Mouse (Mus musculus) lung, adult 18-20 months (tissue): ENCODE results near the gene Kctd2.
"Not testable (repeated sequence)": the region's sequence is repeated elsewhere in the genome, so short reads cannot be mapped to it uniquely, and the experiment has no call there.

Experiments
- DNase-seq, 2 experiments: peaks; one replicate each; pipeline ENCODE4 v3.0.0; 2022; ENCODE audit warnings: mixed read lengths in 2 of 2

Kctd2 gene

GRCm38 (mm10) chr11:115439906-115440595 is 20.1 kb downstream of the Kctd2 start, which contains the start of gene Trim80:
TSS of gene Trim80 (plus strand) at chr11:115440545.
- DNase-seq: no peak

DNA sequence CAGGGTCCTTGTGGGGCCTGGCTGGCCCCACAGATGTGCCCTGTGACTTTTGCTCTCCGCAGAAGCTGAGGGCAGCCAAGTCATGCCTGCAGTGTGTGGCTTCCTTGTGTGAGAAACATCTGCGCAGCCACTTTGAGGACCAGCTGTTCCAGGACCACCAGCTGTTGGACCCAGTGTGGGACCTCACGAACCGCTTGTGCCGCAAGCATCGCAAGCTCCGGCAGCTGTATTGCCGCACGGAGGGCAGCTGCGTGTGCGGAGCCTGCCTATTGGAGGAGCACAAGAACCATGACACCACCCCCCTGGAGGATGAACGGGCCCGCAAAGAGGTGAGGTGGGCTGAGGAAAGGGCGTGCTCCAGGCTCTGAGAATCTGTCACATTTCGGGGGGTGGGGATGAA is 21.5 kb downstream of the Kctd2 start:
- DNase-seq: no peak

- DNase-seq: no peak
Observed at GRCm38 (mm10) chr11:115446906-115447305, 27.0 kb downstream of the Kctd2 start.

GRCm38 (mm10) chr11:115447321-115447885 is 27.5 kb downstream of the Kctd2 start:
- no peak for DNase-seq

DNA sequence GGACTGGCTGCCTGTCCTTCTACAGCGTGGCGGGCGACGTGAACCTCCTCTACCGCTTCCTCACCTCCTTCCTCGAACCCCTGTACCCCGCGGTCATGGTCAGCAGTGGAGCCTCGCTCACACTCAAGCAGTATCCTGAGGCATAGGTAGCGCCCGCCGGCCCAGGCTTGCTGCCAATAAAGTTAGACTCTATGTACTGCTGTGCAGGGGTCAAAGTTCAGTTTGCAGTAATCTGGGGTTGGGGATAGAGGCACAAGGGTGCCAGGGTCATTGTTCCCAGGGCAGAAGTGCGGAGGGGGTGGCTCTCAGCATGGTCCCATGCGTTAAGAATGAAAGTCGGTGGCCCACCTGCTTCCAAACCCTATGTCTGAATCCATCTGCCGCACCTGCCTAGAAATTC is 28.1 kb downstream of the Kctd2 start:
- no peak for DNase-seq

GRCm38 (mm10) chr11:115448998-115449397 is 29.1 kb downstream of the Kctd2 start:
- no peak for DNase-seq

GRCm38 (mm10) chr11:115450176-115450575 is 30.2 kb downstream of the Kctd2 start:
- no peak for DNase-seq

- DNase-seq: no peak
Observed at GRCm38 (mm10) chr11:115451781-115452241, 31.9 kb downstream of the Kctd2 start.

- no peak for DNase-seq
Observed at GRCm38 (mm10) chr11:115452281-115452860, 32.4 kb downstream of the Kctd2 start.

- DNase-seq: no peak
Observed at GRCm38 (mm10) chr11:115453306-115453705, 33.4 kb downstream of the Kctd2 start.

GRCm38 (mm10) chr11:115454822-115455221 is 34.9 kb downstream of the Kctd2 start:
- DNase-seq: not testable (repeated sequence)

- no peak for DNase-seq
Observed at GRCm38 (mm10) chr11:115455619-115456018, 35.7 kb downstream of the Kctd2 start.

DNA sequence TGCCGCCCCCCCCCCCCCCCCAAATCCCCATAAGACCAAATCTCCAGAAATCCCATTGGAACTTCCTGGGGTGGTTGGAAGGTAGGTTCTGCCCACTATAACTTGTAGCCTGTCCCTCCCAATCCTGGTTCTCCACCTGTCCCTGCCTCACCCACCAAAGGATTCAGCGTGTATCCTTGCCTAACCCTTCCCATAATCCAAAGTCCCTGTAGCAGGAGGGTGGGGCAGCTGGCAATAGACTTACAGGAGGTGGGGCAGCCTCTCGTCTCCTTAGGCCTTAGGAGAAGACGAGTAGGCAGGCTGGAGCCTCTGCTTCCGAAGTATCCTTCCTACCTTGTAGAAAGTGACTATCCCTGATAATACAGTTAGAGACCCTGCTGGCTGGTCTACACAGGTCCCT is 36.3 kb downstream of the Kctd2 start:
- no peak for DNase-seq

GRCm38 (mm10) chr11:115457405-115457804 is 37.5 kb downstream of the Kctd2 start:
- DNase-seq: no peak

DNA sequence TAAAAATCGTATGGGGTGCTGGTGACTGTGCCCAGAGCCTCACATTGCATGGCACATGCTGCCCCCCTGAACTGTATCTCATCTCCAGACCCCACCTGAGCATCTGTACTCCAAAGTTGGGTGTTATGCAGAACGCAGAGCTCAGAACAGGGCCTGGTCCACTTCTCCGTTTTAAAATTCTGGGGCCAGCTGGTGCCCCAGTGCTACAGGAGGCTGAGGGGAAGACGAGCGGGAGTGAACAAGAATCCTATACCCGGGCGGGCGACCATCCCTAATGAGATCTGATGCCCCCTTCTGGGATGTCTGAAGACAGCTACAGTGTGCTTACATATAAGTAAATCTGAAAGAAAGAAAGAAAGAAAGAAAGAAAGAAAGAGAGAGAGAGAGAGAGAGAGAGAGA is 41.0 kb downstream of the Kctd2 start:
- DNase-seq: no peak

DNA sequence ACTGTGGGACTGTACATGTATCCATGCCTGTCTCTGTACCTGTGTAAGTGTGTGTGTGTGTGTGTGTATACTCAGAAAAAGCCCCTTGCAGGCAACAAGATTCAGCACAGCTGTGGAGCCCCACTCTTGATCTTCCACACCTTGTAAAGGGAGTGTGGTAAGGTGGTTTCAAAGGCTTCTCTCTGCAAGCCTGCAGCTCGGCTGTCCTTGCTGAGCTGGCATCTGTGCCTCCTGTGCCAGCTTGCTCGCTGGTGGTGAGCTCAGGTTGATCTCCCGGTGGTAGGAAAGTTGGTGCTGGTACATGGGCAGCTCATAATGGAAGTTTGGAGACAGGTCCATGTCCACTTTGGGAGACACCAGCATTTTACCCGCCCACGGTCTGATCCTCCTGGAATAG is 41.9 kb downstream of the Kctd2 start:
- DNase-seq: no peak

DNA sequence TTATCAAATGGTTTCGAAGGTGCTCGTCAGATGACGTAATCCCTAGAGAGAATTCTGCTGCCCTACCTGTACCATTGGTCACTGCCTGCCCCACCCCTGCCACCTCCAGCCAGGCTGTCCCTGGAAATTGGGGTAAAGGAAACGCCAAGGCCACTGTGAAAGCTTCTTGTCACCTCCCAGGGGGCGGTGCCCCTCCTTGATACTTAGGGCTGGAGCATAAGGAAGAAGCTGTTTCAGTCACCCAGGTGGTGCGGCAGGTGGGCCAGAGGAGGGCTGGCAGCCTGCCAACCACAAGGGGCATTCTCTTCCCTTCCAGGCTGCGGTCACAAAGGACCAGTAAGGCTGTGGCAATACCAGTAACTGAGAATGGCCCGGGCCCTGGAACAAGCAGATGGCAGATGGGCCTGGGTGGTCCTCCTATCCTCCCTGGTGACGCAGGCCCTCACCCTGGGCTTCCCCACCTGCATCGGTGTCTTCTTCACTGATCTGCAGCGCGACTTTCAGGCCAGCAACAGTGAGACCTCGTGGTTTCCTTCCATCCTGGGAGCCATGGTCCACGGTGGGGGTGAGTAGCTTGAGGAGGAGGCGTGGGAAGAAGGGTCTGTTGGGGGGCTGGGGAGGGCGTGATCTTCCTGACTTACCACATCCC is 42.4 kb downstream of the Kctd2 start, which contains the start of gene Slc16a5:
TSS of gene Slc16a5 (plus strand) at position 232 of the 649 bp plus-strand sequence.
- DNase-seq: peak; percentile 33 to 54

DNA sequence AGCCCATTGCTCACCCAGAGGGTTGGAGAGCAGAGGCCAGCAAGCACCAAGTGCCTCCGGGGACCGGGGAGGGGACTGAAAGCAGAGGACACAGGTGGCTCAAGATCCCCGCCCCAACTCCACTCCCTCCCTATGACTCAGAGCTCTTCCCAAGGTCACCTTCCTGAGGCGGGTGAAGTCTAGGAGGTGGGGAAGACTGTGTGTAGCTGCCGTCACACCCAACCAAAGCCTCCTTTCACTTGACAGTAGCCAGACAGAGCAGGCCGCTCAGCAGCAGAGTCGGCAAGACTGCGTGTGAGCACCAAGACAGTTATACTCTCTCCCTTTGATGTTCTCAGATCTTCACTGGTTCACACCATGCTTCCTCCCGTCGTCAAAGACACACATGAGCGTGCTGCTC is 43.5 kb downstream of the Kctd2 start:
- DNase-seq: no peak

DNA sequence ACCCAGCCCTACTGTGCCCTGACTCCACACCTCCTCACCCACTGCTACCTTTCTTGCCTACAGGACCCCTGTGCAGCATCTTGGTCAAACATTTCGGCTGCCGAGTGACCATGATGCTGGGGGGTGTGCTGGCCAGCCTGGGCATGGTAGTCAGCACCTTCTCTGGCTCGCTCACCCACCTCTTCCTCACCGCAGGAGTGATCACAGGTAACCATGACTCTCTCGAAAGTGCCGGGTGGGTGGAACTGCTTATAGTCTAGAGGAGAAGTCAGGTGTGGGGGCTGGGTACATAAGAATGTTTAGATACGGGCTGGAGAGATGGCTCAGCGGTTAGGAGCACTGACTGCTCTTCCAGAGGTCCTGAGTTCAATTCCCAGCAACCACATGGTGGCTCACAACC is 44.9 kb downstream of the Kctd2 start:
- no peak for DNase-seq

GRCm38 (mm10) chr11:115467217-115467618 is 47.3 kb downstream of the Kctd2 start:
- no peak for DNase-seq

GRCm38 (mm10) chr11:115472183-115472582 is 52.3 kb downstream of the Kctd2 start:
- DNase-seq: no peak

- peak; percentile 93 to 95 for DNase-seq
Observed at GRCm38 (mm10) chr11:115473626-115474275, 53.8 kb downstream of the Kctd2 start.
